Mouse (Mus musculus): ENCODE data around the gene Efcab12.

DNA sequence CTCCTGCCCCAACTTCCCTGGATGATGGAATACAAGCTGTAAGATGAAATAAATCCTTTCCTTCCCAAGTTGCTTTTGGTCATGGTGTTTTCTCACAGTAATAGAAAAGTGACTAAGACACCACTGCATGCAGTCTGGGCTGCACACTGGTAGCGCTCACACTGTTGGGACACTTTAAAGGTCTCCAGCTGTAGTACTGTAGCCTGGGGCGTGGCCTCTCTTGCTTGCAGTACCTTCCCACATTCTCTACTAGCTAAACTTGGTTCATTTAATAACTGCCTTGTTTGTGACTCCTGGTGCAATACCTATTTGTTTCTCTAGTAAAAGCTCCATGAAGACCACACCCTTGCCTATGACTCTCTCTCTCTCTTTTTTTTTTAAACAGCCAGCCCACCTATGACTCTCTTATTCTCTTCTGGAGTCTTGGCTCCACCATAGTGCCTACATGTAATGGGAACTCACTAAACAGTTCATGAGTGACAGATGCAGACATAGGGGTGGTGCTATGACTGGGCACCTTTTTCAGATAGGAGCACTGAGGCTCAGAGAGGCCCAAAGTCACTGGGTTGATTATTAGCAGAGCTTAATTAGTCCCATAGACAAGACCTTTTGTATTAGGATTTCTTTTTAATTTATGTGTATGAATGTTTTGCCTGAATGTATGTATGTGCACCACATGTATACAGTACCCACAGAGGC, 5.9 kb downstream of the Efcab12 start:
- TF ChIP-seq GATA1 (IDR thresholded peaks at IDR 0.05; ENCODE audit: borderline replicate concordance, low read length), result no peak
- no peak for TF ChIP-seq FLI1 (IDR thresholded peaks at IDR 0.05; ENCODE audit: low read length)

All from megakaryocyte, embryonic 14.5 days (primary cell).